Mouse (Mus musculus) brain, embryonic 14.5 days (tissue): ENCODE results near the gene Nr1i3.

ENCODE experiments used
- CTCF ChIP-seq: fragments of 200-500 bp; IDR thresholded peaks from 2 replicates; pipeline ENCODE4 v1.5.1; 2012; ENCODE audit warnings: inconsistent platforms, mild to moderate bottlenecking, moderate library complexity, borderline replicate concordance; ENCODE audit not compliant: insufficient read depth, insufficient read length; ENCODE audit errors: extremely low read depth
- POLR2A ChIP-seq: fragments of 200-500 bp; IDR thresholded peaks from 2 replicates; pipeline ENCODE4 v1.6.1; 2012; ENCODE audit warnings: mild to moderate bottlenecking, inconsistent platforms, borderline replicate concordance; ENCODE audit not compliant: poor library complexity, insufficient read depth, insufficient read length, severe bottlenecking; ENCODE audit errors: extremely low read depth

GRCm38 (mm10) chr1:171199532-171199931, 14.2 kb upstream of the Nr1i3 start:
- no peak for TF ChIP-seq POLR2A
- TF ChIP-seq CTCF: no peak
